Mouse (Mus musculus) liver, embryonic 11.5 days (tissue): Measurements from ENCODE around the gene Gm29866. TPM values are rescaled to one million over a fixed set of nuclear protein-coding genes. Genes with fewer than 3 reads are reported as not detected.
"Not testable (repeated sequence)": the region's sequence is repeated elsewhere in the genome, so short reads cannot be mapped to it uniquely, and the experiment has no call there.

Experiments
- ATAC-seq: fragments of 200-750 bp; cut with Nextera tagmentation; replicated peaks from 2 replicates; pipeline ENCODE4 v1.8.0; 2017; ENCODE audit warnings: moderate number of reproducible peaks, mild to moderate bottlenecking, moderate TSS enrichment, moderate library complexity; ENCODE audit not compliant: low FRiP score
- DNase-seq: peaks from one replicate; pipeline ENCODE4 v3.0.0-alpha.2; 2017; ENCODE audit warnings: low spot score
- H3K27ac ChIP-seq: fragments of 300-500 bp; sonication (generic); 2 replicates; pipeline ENCODE4 v1.5.1; 2014; ENCODE audit warnings: mild to moderate bottlenecking, low read depth, low read length, control low read depth
- H3K27me3 ChIP-seq: fragments of 300-500 bp; sonication (generic); replicated peaks from 2 replicates; pipeline ENCODE4 v1.6.1; 2014; ENCODE audit warnings: low read length, mixed read lengths; ENCODE audit not compliant: control insufficient read depth, insufficient read depth
- H3K36me3 ChIP-seq: fragments of 300-500 bp; sonication (generic); 2 replicates; pipeline ENCODE4 v1.6.1; 2014; ENCODE audit warnings: mild to moderate bottlenecking, low read length, moderate library complexity, mixed read lengths; ENCODE audit not compliant: control insufficient read depth, insufficient read depth
- H3K4me1 ChIP-seq: fragments of 300-500 bp; sonication (generic); replicated peaks from 2 replicates; pipeline ENCODE4 v1.6.1; 2014; ENCODE audit warnings: low read length, mixed read lengths; ENCODE audit not compliant: control insufficient read depth, insufficient read depth
- H3K4me2 ChIP-seq: fragments of 300-500 bp; sonication (generic); 2 replicates; pipeline ENCODE4 v1.6.1; 2014; ENCODE audit warnings: mild to moderate bottlenecking, control low read depth, moderate library complexity
- H3K4me3 ChIP-seq: fragments of 300-500 bp; sonication (generic); 2 replicates; pipeline ENCODE4 v1.5.1; 2014; ENCODE audit warnings: low read depth, low read length, control low read depth
- H3K9ac ChIP-seq: fragments of 300-500 bp; sonication (generic); 2 replicates; pipeline ENCODE4 v1.6.1; 2014; ENCODE audit warnings: low read depth, low read length, control low read depth
- H3K9me3 ChIP-seq: fragments of 300-500 bp; sonication (generic); 2 replicates; pipeline ENCODE4 v1.6.1; 2016; ENCODE audit warnings: low read length, inconsistent platforms, mixed read lengths; ENCODE audit not compliant: control insufficient read depth
- WGBS: fragments of 180-500 bp; shearing (Covaris S2); extraction: QIAGEN DNeasy Blood & Tissue Kit; methylation state at CpG from one replicate; pipeline ENCODE4 v1.1.7; 2014; 5-methylcytosine and 5-hydroxymethylcytosine counted together
- polyA plus RNA-seq: library from polyadenylated mRNA; unstranded; fragments of >200 nt; fragmentation: Nextera tagmentation; extraction: Ambion mirVana; gene quantifications from 2 replicates; pipeline ENCODE4 v1.2.1, GENCODE M21; 2014

Gm29866 gene
- not detected in 2 replicates for polyA plus RNA-seq

DNA sequence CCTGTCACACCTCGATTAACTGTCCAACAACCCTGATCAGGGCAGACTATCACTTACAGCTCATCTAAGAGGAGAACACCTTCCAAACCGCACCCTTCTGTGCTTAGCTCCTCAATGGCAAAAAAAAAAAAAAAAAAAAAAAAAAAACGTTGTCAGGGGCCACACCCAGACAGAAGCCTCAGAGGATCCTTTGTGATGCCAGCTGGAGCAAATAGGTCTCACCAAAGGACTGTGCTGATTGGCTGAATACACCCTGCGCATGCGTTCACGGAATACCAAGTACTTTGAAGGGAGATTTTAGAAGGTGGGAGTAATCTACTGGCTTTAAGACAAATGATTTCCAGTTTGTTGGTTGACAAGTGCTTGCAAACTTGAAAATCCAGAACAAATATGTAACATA, at the start of gene Gm29866:
Gene Gm29866, minus strand, starts transcription at position 101 of the 400 bp plus-strand sequence.
- not testable (repeated sequence) for H3K9ac ChIP-seq, H3K27me3 ChIP-seq, H3K36me3 ChIP-seq, H3K4me2 ChIP-seq, H3K9me3 ChIP-seq, H3K27ac ChIP-seq, ATAC-seq, H3K4me1 ChIP-seq, DNase-seq, H3K4me3 ChIP-seq
- no CpG with 5 or more reads among the region's 6 CpGs for WGBS

Other genes starting within 250 kb of the Gm29866 start
- not detected in 2 replicates for gene Gm20909, start 170.9 kb upstream of the Gm29866 start, polyA plus RNA-seq
- gene Gm20865, start 247.9 kb upstream of the Gm29866 start, polyA plus RNA-seq, result not detected in 2 replicates